Mouse (Mus musculus) cerebellum, adult 2 months (tissue): ENCODE data around the gene Sdk2. TPM values are rescaled to one million over a fixed set of nuclear protein-coding genes. Genes with fewer than 3 reads are reported as not detected.

Source experiments
- DNase-seq, 2 experiments: peaks; one replicate each; pipeline ENCODE4 v3.0.0; 2021
- H3K27ac ChIP-seq: fragments of 200-500 bp; 2 replicates; pipeline ENCODE4 v1.5.1; 2012; ENCODE audit warnings: low read length, control low read depth, inconsistent platforms; ENCODE audit not compliant: insufficient read depth
- H3K27me3 ChIP-seq: fragments of 200-500 bp; 2 replicates; pipeline ENCODE4 v1.6.1; 2012; ENCODE audit warnings: inconsistent platforms, mild to moderate bottlenecking, low read length, moderate library complexity; ENCODE audit not compliant: control insufficient read depth, insufficient read depth
- H3K4me1 ChIP-seq: fragments of 200-500 bp; 2 replicates; pipeline ENCODE4 v1.6.1; 2011; ENCODE audit warnings: low read length; ENCODE audit not compliant: control insufficient read depth, insufficient read depth
- H3K4me3 ChIP-seq: fragments of 200-500 bp; replicated peaks from 2 replicates; pipeline ENCODE3; 2011; ENCODE audit warnings: mild to moderate bottlenecking, low read depth, low read length, control low read depth; ENCODE audit not compliant: insufficient read depth
- CTCF ChIP-seq: fragments of 200-500 bp; IDR thresholded peaks from 2 replicates; pipeline ENCODE4 v1.5.1; 2011; ENCODE audit warnings: low read depth, mild to moderate bottlenecking, control low read depth, low read length, moderate library complexity, borderline replicate concordance; ENCODE audit not compliant: insufficient read depth
- POLR2A ChIP-seq: fragments of 200-500 bp; IDR thresholded peaks from 2 replicates; pipeline ENCODE4 v1.6.1; 2011; ENCODE audit warnings: low read length, control low read depth, borderline replicate concordance; ENCODE audit not compliant: insufficient read depth
- WGBS: fragments of 180-500 bp; shearing (Covaris S2); methylation state at CpG from one replicate; pipeline ENCODE4 v1.1.7; 2018; 5-methylcytosine and 5-hydroxymethylcytosine counted together
- polyA plus RNA-seq: library from polyadenylated mRNA; depleted of rRNA; stranded (reverse); fragments of >200 nt; gene quantifications from 2 replicates; pipeline ENCODE4 v1.2.3, GENCODE M21; 2012; rRNA removed

The Sdk2 gene
- polyA plus RNA-seq: 3.1 and 3.2 TPM in 2 replicates

- WGBS: 5% methylated on average over 48 of the region's 52 CpGs
- TF ChIP-seq CTCF (no peak), POLR2A (no peak)
- peaks cover 12% of the 10 kb centered on the region for H3K27me3 ChIP-seq
- peak; percentile 45 to 47 for DNase-seq
- H3K4me3 ChIP-seq: peak within 1 kb of the TSS; percentile 28
- no peak within 1 kb of the TSS for H3K27ac ChIP-seq
- peaks cover 6% of the 10 kb centered on the region; the same call in 1 of the 2 replicates for H3K4me1 ChIP-seq
Measured at GRCm38 (mm10) chr11:114066951-114067762, at the start of gene Sdk2. TSS of gene Sdk2 (minus strand) at chr11:114067046.

GRCm38 (mm10) chr11:114115077-114115476, 48.2 kb upstream of the Sdk2 start:
- H3K27me3 ChIP-seq: no peaks in the 10 kb centered on the region; the same call in 1 of the 2 replicates
- no peak overlapping the region for H3K27ac ChIP-seq
- DNase-seq: no peak
- H3K4me3 ChIP-seq: no peak overlapping the region
- WGBS: 83% methylated on average over 13 of the region's 13 CpGs
- H3K4me1 ChIP-seq: no peaks in the 10 kb centered on the region
- TF ChIP-seq POLR2A (no peak), CTCF (no peak; the same call in 1 of the 2 replicates)

- no peak for TF ChIP-seq POLR2A
- TF ChIP-seq CTCF: no peak
- Histone ChIP-seq H3K27ac (no peak overlapping the region), H3K4me1 (no peaks in the 10 kb centered on the region), H3K4me3 (no peak overlapping the region), H3K27me3 (no peaks in the 10 kb centered on the region; the same call in 1 of the 2 replicates)
- 49% methylated on average over 12 of the region's 12 CpGs for WGBS
- DNase-seq: no peak
Measured at GRCm38 (mm10) chr11:114114674-114115073, 47.8 kb upstream of the Sdk2 start.

- no peaks in the 10 kb centered on the region; the same call in 1 of the 2 replicates for H3K27me3 ChIP-seq
- H3K4me3 ChIP-seq: no peak overlapping the region
- H3K27ac ChIP-seq: no peak overlapping the region
- 37% methylated on average over 3 of the region's 3 CpGs for WGBS
- no peaks in the 10 kb centered on the region for H3K4me1 ChIP-seq
- no peak for TF ChIP-seq POLR2A
- no peak for TF ChIP-seq CTCF
- DNase-seq: no peak
Measured at GRCm38 (mm10) chr11:114110851-114111250, 44.0 kb upstream of the Sdk2 start.

- no peak for DNase-seq
- TF ChIP-seq POLR2A (no peak), CTCF (no peak)
- Histone ChIP-seq H3K4me3 (no peak overlapping the region), H3K27me3 (no peaks in the 10 kb centered on the region), H3K27ac (no peak overlapping the region), H3K4me1 (no peaks in the 10 kb centered on the region)
- WGBS: 83% methylated on average over 7 of the region's 7 CpGs
Measured at GRCm38 (mm10) chr11:114093636-114094035, 26.8 kb upstream of the Sdk2 start.

GRCm38 (mm10) chr11:114093175-114093574, 26.3 kb upstream of the Sdk2 start:
- H3K4me3 ChIP-seq: no peak overlapping the region
- WGBS: 66% methylated on average over 7 of the region's 7 CpGs
- TF ChIP-seq CTCF (no peak), POLR2A (no peak)
- H3K27me3 ChIP-seq: no peaks in the 10 kb centered on the region
- H3K4me1 ChIP-seq: no peaks in the 10 kb centered on the region
- H3K27ac ChIP-seq: no peak overlapping the region
- DNase-seq: no peak

- WGBS: 12% methylated on average over 9 of the region's 9 CpGs
- Histone ChIP-seq H3K4me1 (peaks cover 3% of the 10 kb centered on the region; the same call in 1 of the 2 replicates), H3K27ac (no peak overlapping the region), H3K4me3 (no peak overlapping the region), H3K27me3 (no peaks in the 10 kb centered on the region)
- peak; percentile 68 to 73 for DNase-seq
- no peak for TF ChIP-seq CTCF
- no peak for TF ChIP-seq POLR2A
Measured at GRCm38 (mm10) chr11:114080606-114081005, 13.8 kb upstream of the Sdk2 start.

GRCm38 (mm10) chr11:114072644-114073043, 5.8 kb upstream of the Sdk2 start:
- WGBS: 87% methylated on average over 10 of the region's 10 CpGs
- Histone ChIP-seq H3K27ac (no peak overlapping the region), H3K27me3 (peaks cover 1% of the 10 kb centered on the region; the same call in 1 of the 2 replicates), H3K4me1 (no peaks in the 10 kb centered on the region), H3K4me3 (no peak overlapping the region)
- DNase-seq: no peak
- TF ChIP-seq CTCF (no peak), POLR2A (no peak)
